Mouse (Mus musculus): ENCODE results near the gene Rtn4r.

DNA sequence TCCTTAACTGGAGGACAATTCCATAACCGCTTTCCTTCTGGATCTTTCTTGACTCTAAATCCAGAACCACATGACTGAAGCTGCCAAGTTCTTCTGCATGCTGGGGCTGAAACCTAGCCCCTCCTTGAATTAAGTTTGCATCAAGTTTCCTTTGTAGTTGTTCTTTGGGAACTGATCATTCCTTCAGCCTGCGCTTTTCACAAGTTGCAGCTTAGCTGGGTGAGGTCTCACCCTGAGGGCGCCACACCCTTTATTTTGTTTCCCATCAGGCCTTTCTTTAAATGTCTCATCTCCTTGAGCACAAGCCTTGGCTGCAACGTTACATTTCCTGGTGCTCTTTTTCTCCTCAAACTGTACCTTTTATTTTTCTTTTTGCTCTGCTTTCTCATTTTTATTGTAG, 24.6 kb upstream of the Rtn4r start:
- TF ChIP-seq CTCF (conservative IDR thresholded peaks at IDR 0.05; ENCODE audit: insufficient read depth, insufficient read length, low read depth, low read length), result no peak
- no peak for TF ChIP-seq POLR2A (IDR thresholded peaks at IDR 0.05; ENCODE audit: low read depth, low read length)

All from kidney, adult 2 months (tissue).